Mouse (Mus musculus): ENCODE data around the gene Pabpn1. TPM values are rescaled to one million over a fixed set of nuclear protein-coding genes. Genes with fewer than 3 reads are reported as not detected.

Pabpn1 gene
- total RNA-seq (2014; rRNA removed; ENCODE audit: low replicate concordance) (27.6 and 44.5 TPM in 2 replicates), polyA plus RNA-seq (2015; fragmentation: Nextera tagmentation; extraction: Ambion mirVana) (35.0 and 36.2 TPM in 2 replicates)

- DNase-seq (ENCODE audit: low spot score), result no peak
- H3K9me3 ChIP-seq (replicated peaks; ENCODE audit: control insufficient read depth, low read length), result no peaks in the 10 kb centered on the region
- 96% methylated on average over 3 of the region's 3 CpGs for WGBS
- peak within 1 kb of the TSS; percentile 43 for H3K9ac ChIP-seq (replicated peaks; ENCODE audit: low read depth, low read length)
- peaks cover 19% of the 10 kb centered on the region for H3K36me3 ChIP-seq (replicated peaks; ENCODE audit: control insufficient read depth, insufficient read depth, low read length)
- H3K4me1 ChIP-seq (ENCODE audit: control insufficient read depth, insufficient read depth), result peaks cover 14% of the 10 kb centered on the region
- H3K4me3 ChIP-seq (ENCODE audit: low read depth, low read length), result peak within 1 kb of the TSS; percentile 50
- no peak for ATAC-seq (ENCODE audit: insufficient read depth, low read depth)
- peak within 1 kb of the TSS; percentile 59 for H3K4me2 ChIP-seq (ENCODE audit: low read depth, low read length)
- no peaks in the 10 kb centered on the region for H3K27me3 ChIP-seq (ENCODE audit: control insufficient read depth, insufficient read depth, low read length)
- H3K27ac ChIP-seq (ENCODE audit: low read depth), result peak within 1 kb of the TSS; percentile 86
- no peak for TF ChIP-seq CTCF (IDR thresholded peaks at IDR 0.05; ENCODE audit: low read depth)
- no peak for TF ChIP-seq EP300 (IDR thresholded peaks at IDR 0.05; ENCODE audit: low read depth)
Observed at GRCm38 (mm10) chr14:54892200-54892599, at the start of gene Pabpn1. Gene Pabpn1, plus strand, starts transcription at chr14:54892500.

- no peak for ATAC-seq (ENCODE audit: insufficient read depth, low read depth)
- 4% methylated on average over 4 of the region's 4 CpGs for WGBS
- DNase-seq (ENCODE audit: low spot score), result peak; percentile 56
- no peaks in the 10 kb centered on the region for H3K4me1 ChIP-seq (ENCODE audit: control insufficient read depth, insufficient read depth)
- no peak overlapping the region for H3K4me3 ChIP-seq (ENCODE audit: low read depth, low read length)
- no peaks in the 10 kb centered on the region for H3K9me3 ChIP-seq (replicated peaks; ENCODE audit: control insufficient read depth, low read length)
- no peaks in the 10 kb centered on the region for H3K36me3 ChIP-seq (replicated peaks; ENCODE audit: control insufficient read depth, insufficient read depth, low read length)
- no peaks in the 10 kb centered on the region for H3K27me3 ChIP-seq (ENCODE audit: control insufficient read depth, insufficient read depth, low read length)
- no peak overlapping the region for H3K27ac ChIP-seq (ENCODE audit: low read depth)
- no peak overlapping the region for H3K9ac ChIP-seq (replicated peaks; ENCODE audit: low read depth, low read length)
- no peak overlapping the region for H3K4me2 ChIP-seq (ENCODE audit: low read depth, low read length)
- peak; percentile 47 for TF ChIP-seq CTCF (IDR thresholded peaks at IDR 0.05; ENCODE audit: low read depth)
- no peak for TF ChIP-seq EP300 (IDR thresholded peaks at IDR 0.05; ENCODE audit: low read depth)
Observed at GRCm38 (mm10) chr14:54843461-54843860, 48.8 kb upstream of the Pabpn1 start.

GRCm38 (mm10) chr14:54855726-54856125, 36.6 kb upstream of the Pabpn1 start:
- Histone ChIP-seq H3K4me1 (ENCODE audit: control insufficient read depth, insufficient read depth) (no peaks in the 10 kb centered on the region), H3K27me3 (ENCODE audit: control insufficient read depth, insufficient read depth, low read length) (no peaks in the 10 kb centered on the region), H3K27ac (ENCODE audit: low read depth) (no peak overlapping the region), H3K36me3 (replicated peaks; ENCODE audit: control insufficient read depth, insufficient read depth, low read length) (peaks cover 25% of the 10 kb centered on the region), H3K4me3 (ENCODE audit: low read depth, low read length) (no peak overlapping the region), H3K9ac (replicated peaks; ENCODE audit: low read depth, low read length) (no peak overlapping the region), H3K9me3 (replicated peaks; ENCODE audit: control insufficient read depth, low read length) (no peaks in the 10 kb centered on the region), H3K4me2 (ENCODE audit: low read depth, low read length) (no peak overlapping the region)
- DNase-seq (ENCODE audit: low spot score) (no peak), ATAC-seq (ENCODE audit: insufficient read depth, low read depth) (no peak)
- TF ChIP-seq EP300 (IDR thresholded peaks at IDR 0.05; ENCODE audit: low read depth), result no peak
- TF ChIP-seq CTCF (IDR thresholded peaks at IDR 0.05; ENCODE audit: low read depth), result no peak
- 93% methylated on average over 3 of the region's 3 CpGs for WGBS

DNA sequence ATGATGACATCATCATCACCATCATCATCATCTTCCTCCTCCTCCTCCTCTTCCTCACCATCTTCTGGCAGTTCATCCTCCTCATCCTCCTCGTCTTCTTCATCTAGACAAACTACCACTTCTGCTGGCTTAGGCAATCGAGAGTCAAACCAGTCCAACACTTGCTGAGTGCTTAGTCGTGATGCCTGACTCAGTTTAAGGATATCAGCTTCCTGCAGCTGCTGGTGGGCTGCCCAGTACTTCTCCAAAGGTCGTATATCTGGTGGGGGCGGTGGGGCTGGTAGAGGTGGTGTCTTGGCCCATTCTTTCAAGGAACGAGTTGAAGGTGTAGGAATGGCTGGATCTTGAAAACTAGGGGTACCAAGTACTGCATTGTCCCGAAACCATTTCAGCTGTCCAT, 35.6 kb upstream of the Pabpn1 start:
- WGBS, result 78% methylated on average over 7 of the region's 7 CpGs
- Histone ChIP-seq H3K9ac (replicated peaks; ENCODE audit: low read depth, low read length) (no peak overlapping the region), H3K9me3 (replicated peaks; ENCODE audit: control insufficient read depth, low read length) (no peaks in the 10 kb centered on the region), H3K4me2 (ENCODE audit: low read depth, low read length) (no peak overlapping the region), H3K4me1 (ENCODE audit: control insufficient read depth, insufficient read depth) (no peaks in the 10 kb centered on the region), H3K27ac (ENCODE audit: low read depth) (no peak overlapping the region), H3K27me3 (ENCODE audit: control insufficient read depth, insufficient read depth, low read length) (no peaks in the 10 kb centered on the region), H3K4me3 (ENCODE audit: low read depth, low read length) (no peak overlapping the region), H3K36me3 (replicated peaks; ENCODE audit: control insufficient read depth, insufficient read depth, low read length) (peaks cover 25% of the 10 kb centered on the region)
- TF ChIP-seq EP300 (IDR thresholded peaks at IDR 0.05; ENCODE audit: low read depth) (no peak), CTCF (IDR thresholded peaks at IDR 0.05; ENCODE audit: low read depth) (no peak)
- no peak for ATAC-seq (ENCODE audit: insufficient read depth, low read depth)
- no peak for DNase-seq (ENCODE audit: low spot score)

GRCm38 (mm10) chr14:54857891-54858290, 34.4 kb upstream of the Pabpn1 start:
- TF ChIP-seq EP300 (IDR thresholded peaks at IDR 0.05; ENCODE audit: low read depth) (no peak), CTCF (IDR thresholded peaks at IDR 0.05; ENCODE audit: low read depth) (no peak)
- Histone ChIP-seq H3K4me1 (ENCODE audit: control insufficient read depth, insufficient read depth) (no peaks in the 10 kb centered on the region), H3K9ac (replicated peaks; ENCODE audit: low read depth, low read length) (no peak overlapping the region), H3K27ac (ENCODE audit: low read depth) (no peak overlapping the region), H3K4me3 (ENCODE audit: low read depth, low read length) (no peak overlapping the region), H3K4me2 (ENCODE audit: low read depth, low read length) (no peak overlapping the region), H3K9me3 (replicated peaks; ENCODE audit: control insufficient read depth, low read length) (no peaks in the 10 kb centered on the region), H3K27me3 (ENCODE audit: control insufficient read depth, insufficient read depth, low read length) (no peaks in the 10 kb centered on the region), H3K36me3 (replicated peaks; ENCODE audit: control insufficient read depth, insufficient read depth, low read length) (peaks cover 25% of the 10 kb centered on the region)
- ATAC-seq (ENCODE audit: insufficient read depth, low read depth) (no peak), DNase-seq (ENCODE audit: low spot score) (no peak)
- 85% methylated on average over 9 of the region's 9 CpGs for WGBS

DNA sequence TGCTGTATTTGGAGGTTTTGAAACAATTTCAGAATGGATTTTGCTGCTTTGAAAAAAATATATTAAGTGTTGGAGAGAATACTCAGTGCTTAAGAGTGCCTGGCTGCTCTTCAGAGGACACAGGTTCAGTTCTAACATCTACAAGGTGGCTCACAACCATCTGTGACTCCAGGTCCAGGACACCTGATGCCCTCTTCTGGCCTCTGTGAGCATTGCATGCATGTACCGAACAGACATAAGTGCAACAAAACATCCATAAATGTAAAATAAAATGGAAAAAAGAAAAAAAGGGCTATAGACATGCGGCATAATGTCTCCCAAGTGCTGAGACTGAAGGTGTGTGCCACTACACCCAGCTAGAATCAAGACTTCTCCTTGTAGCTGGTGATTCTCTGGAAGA, 31.8 kb upstream of the Pabpn1 start:
- H3K4me3 ChIP-seq (ENCODE audit: low read depth, low read length), result no peak overlapping the region
- H3K36me3 ChIP-seq (replicated peaks; ENCODE audit: control insufficient read depth, insufficient read depth, low read length), result peaks cover 19% of the 10 kb centered on the region
- no peak overlapping the region for H3K4me2 ChIP-seq (ENCODE audit: low read depth, low read length)
- no peaks in the 10 kb centered on the region; the same call in 1 of the 2 replicates for H3K4me1 ChIP-seq (ENCODE audit: control insufficient read depth, insufficient read depth)
- no peak overlapping the region for H3K9ac ChIP-seq (replicated peaks; ENCODE audit: low read depth, low read length)
- DNase-seq (ENCODE audit: low spot score), result peak; percentile 37
- ATAC-seq (ENCODE audit: insufficient read depth, low read depth), result no peak
- no peaks in the 10 kb centered on the region for H3K27me3 ChIP-seq (ENCODE audit: control insufficient read depth, insufficient read depth, low read length)
- H3K27ac ChIP-seq (ENCODE audit: low read depth), result no peak overlapping the region
- H3K9me3 ChIP-seq (replicated peaks; ENCODE audit: control insufficient read depth, low read length), result no peaks in the 10 kb centered on the region
- 30% methylated on average over 2 of the region's 2 CpGs for WGBS
- TF ChIP-seq EP300 (IDR thresholded peaks at IDR 0.05; ENCODE audit: low read depth), result no peak
- TF ChIP-seq CTCF (IDR thresholded peaks at IDR 0.05; ENCODE audit: low read depth), result peak; percentile 73
